Mouse (Mus musculus) cerebellum, adult 2 months (tissue): Measurements from ENCODE around the gene Asb10.

Source experiments
- CTCF ChIP-seq: fragments of 200-500 bp; IDR thresholded peaks from 2 replicates; pipeline ENCODE4 v1.5.1; 2011; ENCODE audit warnings: low read depth, mild to moderate bottlenecking, control low read depth, low read length, moderate library complexity, borderline replicate concordance; ENCODE audit not compliant: insufficient read depth
- POLR2A ChIP-seq: fragments of 200-500 bp; IDR thresholded peaks from 2 replicates; pipeline ENCODE4 v1.6.1; 2011; ENCODE audit warnings: low read length, control low read depth, borderline replicate concordance; ENCODE audit not compliant: insufficient read depth

DNA sequence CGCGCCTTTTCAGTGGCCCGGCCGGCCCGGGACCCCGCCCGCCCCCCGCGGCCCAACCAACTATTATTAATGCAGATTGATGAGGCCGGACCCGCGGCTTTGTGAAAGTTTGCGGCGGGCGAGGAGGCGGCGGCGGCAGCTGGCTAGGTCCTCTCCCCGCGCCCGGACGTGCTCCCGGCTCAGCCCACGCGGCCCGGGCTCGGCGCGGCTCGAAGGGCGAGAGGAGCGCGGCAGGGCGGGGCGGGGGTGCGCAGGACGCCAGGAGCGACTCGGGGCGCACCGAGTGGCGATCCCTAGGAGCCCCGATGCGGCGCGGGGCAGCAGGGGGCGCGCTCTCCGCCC lies 13.9 kb downstream of the Asb10 start, which contains the start of gene Gbx1:
- TF ChIP-seq CTCF (no peak), POLR2A (no peak)
